Mouse (Mus musculus): ENCODE data around the gene Srxn1. TPM values are rescaled to one million over a fixed set of nuclear protein-coding genes. Genes with fewer than 3 reads are reported as not detected.

The Srxn1 gene
- total RNA-seq, 4 experiments from 2014 or later = 84.6 to 103 (median 91.5) TPM

DNA sequence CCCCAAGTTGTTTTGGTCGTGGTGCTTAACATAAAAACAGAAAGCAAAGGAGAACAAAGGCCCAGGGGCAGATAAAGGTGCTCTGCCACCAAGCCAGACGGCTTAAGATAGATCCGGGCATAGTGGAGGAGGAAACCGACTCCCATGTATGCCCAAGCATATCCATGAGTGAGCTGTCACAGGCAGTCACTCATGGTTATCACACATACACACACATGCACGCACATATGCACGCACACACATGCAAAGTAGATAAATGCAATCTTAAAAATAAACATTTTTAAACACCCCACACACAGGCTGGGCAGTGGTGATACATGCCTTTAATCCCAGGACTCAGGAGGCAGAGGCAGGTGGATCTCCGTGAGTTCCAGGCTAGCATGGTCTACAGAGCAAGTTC, 12.4 kb downstream of the Srxn1 start:
- no peak for DNase-seq (ENCODE audit: low spot score in 2 of 2)

DNA sequence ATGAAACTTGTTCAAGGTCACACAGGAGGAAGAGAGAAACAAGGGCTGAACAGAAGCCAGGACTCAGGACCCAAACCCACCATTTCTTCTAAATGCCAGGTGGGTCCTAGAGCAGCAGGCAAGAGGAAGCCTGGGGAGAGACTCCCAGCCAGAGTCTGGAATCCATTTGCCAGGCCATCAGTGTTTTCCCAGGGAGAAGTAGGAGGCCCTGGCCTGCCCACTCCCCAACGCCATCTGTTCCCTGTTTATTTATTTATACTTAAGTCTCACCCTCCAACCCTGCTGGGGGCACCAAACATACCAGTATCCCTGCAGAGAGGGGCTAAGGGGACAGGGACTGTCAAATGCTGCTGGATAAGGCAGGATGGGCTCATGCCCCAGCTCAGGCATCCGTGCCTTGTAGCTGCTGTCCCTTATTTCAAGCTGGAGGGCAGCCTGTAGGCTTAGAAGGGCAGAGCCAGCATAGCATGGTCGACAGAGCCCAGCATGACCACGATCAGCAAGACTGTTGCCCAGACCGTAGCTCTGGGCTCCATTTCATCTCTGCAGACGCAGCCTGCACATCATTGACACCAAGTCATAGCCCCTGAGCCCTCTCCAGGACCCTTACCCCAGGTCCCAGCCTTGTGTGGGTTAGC, 14.0 kb downstream of the Srxn1 start:
- DNase-seq (ENCODE audit: low spot score in 2 of 2) = no peak

DNA sequence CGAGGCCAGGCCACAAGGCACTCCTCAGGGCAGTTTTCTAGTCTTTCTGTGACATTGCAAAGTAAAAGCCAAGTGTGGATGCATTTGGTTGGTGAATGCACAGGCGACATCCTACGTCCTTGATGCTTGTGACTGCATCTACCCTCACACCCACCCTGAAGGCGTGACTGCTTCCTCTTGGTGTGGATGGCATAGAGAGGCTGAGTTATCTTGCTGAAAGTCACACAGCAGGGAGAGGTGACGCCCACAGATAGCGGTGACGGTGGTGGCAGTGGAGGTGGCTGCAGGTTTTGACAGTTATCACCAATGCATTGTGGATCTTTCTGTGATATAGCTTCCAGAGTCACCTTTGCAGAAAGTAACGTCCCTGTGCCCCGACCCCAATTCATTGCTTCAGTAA, 17.6 kb downstream of the Srxn1 start:
- peak in 1 of 2 experiments; percentile 40 for DNase-seq (ENCODE audit: low spot score in 2 of 2)

DNA sequence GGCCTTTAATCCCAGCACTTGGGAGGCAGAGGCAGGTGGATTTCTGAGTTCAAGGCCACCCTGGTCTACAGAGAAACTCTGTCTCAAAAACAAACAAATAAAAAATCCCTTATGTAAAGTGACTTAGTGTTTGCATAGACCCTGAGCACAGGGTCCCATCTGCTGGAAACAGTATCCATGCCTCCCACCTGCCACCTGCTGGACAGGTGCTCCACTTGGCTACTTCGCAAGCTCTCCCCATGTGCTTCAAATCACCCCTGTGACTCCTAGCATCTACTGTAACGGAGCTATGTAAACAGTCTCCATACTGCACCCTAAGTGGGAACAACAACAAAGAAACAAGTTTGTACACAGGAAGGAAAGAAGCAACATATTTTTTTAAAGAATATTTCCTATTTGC, 23.3 kb downstream of the Srxn1 start:
- DNase-seq (ENCODE audit: low spot score in 2 of 2) = no peak

DNA sequence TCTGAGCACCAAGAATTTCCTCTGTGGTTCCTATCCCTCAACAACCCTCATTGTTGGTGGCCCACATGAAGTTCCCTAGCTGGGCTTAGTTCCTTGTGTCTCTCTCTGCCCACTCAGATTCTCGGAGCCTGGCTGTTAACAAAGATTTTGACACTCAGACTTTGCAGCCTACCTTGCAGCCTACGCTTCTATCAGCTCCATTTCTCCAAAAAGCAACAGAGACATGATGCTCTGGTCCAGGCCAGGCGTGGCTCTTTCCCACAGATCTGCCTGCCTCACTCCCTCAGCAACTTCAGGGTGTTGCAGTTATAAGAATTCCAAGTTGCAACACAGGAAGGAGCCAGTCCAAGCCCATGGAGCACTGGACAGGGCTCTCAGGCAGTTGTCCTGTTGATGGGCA, 24.5 kb downstream of the Srxn1 start:
- peak in 1 of 2 experiments; percentile 68 for DNase-seq (ENCODE audit: low spot score in 2 of 2)

DNA sequence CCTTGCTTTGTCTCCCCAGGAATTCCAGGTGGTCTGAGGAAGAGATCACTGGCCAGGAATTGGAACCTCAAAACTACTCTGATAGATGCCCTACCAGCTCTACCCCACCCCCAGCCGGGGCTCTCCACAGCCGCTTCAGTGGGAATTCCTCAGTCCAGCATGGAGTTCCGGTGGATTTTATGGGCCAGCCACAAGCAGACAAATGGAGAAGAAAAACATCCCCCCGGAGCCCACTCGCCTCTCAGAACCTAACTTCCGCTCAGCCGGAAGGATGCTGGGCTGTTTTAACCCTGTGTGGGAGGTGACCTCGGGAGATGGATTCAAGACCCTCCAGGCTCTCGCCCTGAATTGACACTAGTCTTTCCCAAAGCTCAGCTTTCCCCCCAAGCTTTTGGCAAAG, 26.7 kb downstream of the Srxn1 start:
- no peak for DNase-seq (ENCODE audit: low spot score in 2 of 2)

DNA sequence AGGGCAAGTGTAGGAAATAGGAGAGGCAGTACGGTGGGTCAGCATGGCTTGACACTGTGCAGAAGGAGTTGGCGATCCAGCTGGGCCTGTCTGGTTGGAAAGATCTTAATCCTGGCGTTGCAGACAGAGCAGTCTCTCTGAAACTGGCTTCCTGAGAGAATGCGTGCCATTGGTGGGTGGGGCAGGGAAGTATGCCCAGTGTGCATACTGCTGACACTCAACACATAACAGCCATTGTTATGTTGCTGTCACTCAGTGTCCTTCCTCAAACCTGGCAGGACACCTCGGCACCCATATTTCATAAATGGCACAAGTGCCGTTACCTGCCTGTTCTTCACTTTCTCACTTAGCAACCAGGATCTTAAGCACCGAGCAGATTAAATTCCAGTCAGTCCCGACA, 27.4 kb downstream of the Srxn1 start:
- DNase-seq (ENCODE audit: low spot score in 2 of 2) = no peak

DNA sequence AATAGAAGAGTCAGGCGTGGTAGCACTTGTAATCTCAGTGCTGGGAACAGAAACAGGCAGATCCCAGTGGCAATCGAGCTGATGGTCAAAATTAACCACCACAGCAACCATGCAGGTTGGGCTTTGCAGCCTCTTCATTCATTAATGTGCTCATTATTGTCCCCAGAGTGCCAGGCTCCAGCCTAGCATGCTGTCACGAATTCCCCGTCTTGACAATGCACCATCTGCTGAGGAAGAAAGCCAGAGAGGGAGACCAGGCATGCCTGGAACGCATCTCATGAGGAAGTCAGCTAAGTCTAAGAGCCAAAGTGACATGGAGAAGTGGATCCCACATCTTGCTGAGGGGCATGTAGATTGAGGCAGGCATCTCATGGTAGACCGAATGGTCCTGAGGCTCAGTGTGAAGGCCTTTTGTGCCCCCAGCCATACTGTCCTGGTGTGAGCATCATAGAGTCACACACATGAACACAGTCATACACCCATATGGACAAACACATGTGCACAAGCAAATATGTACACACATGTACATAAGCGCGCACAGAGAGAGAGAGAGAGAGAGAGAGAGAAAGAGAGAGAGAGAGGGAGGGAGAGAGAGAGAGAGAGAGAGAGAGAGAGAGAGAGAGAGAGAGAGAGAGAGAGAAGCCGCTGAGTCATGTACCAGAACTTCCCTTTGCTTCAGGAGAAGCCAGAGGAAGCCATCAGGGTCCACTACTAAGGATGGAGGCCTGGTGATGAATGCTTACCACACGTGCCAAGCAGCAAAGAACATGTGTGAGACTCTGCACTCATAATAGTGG, 34.1 kb downstream of the Srxn1 start:
- no peak for DNase-seq (ENCODE audit: low spot score in 2 of 2)

DNA sequence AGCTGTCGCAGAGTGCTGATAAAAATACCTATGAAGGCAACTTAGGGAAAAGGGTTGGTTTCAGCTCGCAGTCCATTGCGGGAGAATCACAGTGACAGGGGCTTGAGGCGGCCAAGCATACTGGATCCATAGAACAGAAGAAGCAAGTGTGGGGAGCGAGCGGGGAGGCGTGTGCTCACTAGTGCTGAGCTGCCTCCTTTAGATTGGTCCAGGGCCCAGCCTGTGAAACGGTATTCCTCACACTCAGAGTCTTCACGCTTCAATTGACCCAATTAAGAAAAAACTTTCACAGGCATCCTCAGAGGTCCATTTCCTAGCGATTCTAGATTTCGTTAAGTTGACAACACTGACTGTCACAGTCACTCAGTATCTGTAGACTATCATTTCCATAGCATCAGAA, 35.6 kb downstream of the Srxn1 start:
- no peak for DNase-seq (ENCODE audit: low spot score in 2 of 2)

DNA sequence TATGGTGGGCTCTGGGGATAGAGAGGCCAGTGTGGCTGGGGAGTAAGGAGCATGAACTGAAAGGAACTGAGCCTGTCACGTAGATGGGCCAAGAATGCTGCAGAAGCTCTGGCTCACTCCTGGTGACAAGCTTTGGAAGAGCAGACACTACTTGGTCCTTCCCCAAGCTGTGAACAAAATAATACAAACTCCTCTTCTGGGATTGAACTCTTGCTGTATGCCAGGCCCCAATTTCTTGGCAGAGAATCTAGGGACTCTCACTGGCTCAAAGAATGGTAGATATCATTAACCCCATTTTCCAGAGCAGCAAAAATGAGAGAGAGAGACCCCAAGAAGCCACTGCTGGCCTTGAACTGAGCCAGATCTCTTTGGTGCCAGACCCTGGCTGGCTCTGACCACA, 36.2 kb downstream of the Srxn1 start:
- DNase-seq (ENCODE audit: low spot score in 2 of 2) = no peak

DNA sequence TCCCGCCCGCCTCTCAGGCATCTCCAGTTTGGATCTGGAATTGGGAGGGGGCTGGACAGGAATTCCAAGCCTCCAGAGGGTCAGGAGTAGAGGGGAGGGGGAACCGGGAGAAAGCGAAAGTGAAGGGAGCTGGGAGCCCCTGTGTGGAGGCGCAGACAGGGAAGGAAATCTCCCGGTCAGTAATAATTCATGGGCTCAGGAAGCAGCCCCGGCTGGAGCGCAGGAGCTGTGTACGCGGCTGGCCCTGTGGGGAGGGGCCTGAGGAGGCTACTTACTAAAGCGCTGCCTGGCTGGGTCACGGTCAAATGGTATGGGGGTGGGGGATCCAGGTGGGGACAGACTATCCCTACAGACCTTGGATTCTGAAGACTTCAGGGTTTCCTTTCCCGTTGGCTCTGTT, 36.7 kb downstream of the Srxn1 start:
- no peak for DNase-seq (ENCODE audit: low spot score in 2 of 2)

DNA sequence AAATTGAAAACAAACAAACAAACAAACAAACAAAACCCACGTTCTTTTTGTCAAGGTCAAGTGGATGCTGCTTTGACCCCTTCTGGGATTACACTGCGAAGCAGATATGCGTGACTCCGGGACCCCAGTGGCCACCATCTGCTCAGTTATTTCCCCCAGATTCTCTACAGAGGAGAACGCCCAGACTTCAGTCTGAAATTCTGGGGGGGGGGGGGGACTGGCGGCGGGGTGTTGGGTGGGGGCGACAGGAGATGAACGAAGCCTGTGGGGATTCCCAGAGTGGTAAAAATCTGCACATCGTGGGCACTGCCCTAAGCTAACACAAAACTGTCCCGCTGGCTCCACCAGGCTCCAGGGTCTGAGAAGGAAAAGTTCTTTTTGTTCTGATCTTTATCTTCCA, 37.3 kb downstream of the Srxn1 start:
- DNase-seq (ENCODE audit: low spot score in 2 of 2) = no peak

DNA sequence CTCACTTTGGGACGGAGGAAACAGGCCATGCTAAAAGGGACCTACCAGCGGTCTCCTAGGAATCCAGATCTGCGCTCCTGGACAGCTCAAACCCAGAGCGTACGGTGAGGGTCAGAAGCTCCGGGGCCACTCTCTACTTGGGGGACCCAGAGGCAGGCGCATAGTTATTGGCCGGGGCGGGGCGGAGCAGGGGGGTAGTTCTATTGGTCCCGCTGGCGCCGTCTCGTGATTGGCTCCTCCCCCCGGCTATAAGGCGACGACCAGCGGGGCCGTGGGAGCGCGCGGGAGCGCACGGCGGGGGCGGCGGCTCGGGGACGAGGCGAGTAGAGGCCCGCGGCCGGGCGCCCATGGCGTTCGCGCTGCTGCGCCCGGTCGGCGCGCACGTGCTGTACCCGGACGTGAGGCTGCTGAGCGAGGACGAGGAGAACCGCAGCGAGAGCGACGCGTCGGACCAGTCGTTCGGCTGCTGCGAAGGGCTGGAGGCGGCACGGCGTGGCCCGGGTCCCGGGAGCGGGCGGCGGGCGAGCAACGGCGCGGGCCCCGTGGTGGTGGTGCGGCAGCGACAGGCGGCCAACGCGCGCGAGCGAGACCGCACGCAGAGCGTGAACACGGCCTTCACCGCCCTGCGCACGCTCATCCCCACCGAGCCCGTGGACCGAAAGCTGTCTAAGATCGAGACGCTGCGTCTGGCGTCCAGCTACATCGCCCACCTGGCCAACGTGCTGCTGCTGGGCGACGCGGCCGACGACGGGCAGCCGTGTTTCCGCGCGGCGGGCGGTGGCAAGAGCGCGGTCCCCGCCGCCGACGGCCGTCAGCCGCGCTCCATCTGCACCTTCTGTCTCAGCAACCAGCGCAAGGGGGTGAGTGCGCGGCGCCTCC, 38.2 kb downstream of the Srxn1 start, which contains the start of gene Tcf15:
Gene Tcf15, plus strand, starts transcription at position 283 of the 879 bp plus-strand sequence.
- no peak for DNase-seq (ENCODE audit: low spot score in 2 of 2)

DNA sequence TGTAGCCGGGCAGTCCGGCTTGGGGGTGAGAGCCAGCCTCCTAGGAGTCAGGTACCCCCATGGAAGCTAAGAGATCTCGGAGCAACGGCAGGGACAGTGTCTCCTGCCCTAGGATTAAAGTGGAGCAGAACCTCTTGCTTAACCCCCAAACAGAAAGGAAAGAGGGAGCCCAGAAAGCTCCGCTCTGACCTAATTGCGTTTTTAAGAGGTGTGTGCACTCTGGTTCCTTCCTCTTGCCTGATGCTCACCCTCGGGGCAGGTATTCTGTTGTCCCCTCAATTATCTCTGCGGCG, 38.8 kb downstream of the Srxn1 start:
- DNase-seq (ENCODE audit: low spot score in 2 of 2) = no peak

DNA sequence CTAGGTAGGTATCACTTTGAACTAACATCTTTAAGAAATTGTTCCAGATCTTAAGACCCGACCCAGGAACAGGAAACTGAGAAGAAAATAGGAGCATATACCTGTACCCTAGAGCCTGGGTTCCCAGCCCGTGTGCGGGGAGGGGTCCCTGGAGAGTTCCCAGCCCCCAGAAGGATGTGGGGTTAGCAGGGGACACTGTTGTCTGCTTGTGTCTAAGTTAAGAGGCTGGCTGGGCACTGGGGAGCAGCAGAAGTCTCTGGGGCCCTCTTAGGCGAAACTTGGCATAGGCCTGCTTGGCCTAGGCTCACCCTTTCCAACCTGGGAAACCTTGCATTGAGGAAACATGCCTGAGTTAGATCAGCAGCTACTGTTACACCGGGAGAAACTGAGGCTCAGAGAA, 39.2 kb downstream of the Srxn1 start:
- no peak for DNase-seq (ENCODE audit: low spot score in 2 of 2)

DNA sequence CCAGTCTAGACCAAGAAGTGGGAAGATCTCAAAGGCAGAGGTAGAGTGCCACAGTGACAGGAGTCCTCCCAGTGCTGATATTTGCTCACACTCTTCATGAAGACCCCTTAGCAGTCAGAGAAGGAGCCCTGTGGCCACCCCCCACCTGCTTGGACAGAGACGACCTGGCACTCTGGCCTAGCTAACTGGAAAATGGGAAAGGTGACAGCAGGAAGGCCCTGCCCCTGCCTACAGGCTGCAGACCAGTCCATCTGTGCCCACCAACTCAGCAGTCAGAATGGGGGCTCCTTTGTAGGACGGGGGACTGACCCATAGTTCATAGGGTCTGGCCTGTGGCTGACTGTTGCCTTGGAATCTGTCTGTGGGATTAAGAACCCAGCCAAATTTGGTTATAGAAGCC, 40.4 kb downstream of the Srxn1 start:
- no peak for DNase-seq (ENCODE audit: low spot score in 2 of 2)

DNA sequence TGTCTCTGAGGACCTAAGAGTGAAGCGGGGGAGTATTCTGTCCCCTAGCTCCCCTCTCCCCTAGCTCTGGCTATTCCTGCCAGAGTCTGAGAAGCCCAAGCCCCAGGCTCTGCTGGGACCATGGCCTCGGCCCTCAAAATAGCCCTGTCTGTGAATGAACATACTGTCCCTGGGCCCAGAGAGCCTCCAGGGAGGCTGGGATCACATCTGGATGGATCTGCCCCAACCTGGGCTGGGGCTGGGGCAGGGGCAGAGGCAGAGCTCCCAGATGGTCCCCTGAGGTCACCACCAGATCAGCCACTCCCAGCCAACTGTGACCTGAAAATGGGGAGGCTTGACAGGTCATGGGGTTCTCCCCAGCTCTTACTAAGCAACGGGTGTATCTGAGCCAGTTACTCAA, 41.8 kb downstream of the Srxn1 start:
- no peak for DNase-seq (ENCODE audit: low spot score in 2 of 2)

DNA sequence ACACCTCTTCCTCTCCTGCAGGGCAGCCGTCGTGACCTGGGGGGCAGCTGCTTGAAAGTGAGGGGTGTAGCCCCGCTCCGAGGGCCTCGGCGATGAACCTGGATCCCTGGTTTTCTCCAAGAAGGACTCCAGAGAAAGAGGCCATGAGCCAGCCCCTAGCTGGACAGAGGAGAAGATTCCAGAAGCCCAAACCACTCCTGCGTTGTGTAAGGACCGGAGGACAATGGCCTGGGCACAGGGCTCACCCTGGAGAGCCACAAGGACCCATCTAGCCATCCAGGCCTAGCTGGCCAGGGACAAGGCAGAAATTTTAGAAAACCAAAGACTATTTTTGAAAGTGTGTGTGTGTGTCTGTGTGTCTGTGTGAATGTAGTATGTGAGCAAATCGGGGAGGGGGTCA, 43.4 kb downstream of the Srxn1 start:
- DNase-seq (ENCODE audit: low spot score in 2 of 2) = no peak

DNA sequence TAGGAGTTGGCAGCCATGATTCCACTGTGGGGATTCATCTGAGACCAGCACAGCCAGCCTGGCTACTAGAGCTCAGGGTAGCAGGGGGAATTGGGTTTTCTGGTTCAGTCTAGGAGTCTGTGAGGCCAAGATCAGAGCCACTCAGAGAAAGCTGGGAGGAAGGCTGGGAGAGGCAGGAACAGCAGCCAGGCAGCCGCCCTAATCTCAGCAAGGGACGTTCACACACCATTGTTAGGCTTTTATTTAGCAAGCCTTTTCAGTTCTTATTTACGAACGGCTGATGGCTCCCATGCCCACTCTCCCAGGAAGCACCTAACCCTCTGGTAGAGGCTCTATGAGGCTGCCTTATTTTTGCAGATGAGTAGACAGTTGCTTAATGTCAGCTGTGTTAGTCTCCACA, 44.6 kb downstream of the Srxn1 start:
- DNase-seq (ENCODE audit: low spot score in 2 of 2) = no peak

DNA sequence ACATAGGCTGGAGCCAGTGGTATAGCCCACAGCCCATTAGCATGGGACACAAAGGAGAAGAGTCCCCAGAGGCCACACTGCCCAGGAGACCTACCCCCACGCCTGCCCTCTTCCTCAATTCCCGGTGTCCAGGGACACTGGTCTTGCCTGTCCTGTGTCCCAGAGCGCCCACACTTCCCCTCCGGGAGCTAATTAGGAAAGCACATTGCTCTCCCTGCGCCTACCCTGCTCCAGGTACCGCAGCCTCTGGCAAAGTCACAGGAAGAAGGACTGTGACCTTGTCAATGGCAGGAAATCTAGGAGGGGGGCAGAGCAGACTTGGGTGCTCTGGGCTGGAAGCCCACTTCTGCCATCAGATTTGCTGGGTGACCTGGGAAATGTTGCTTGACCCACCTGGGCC, 45.1 kb downstream of the Srxn1 start:
- no peak for DNase-seq (ENCODE audit: low spot score in 2 of 2)

DNA sequence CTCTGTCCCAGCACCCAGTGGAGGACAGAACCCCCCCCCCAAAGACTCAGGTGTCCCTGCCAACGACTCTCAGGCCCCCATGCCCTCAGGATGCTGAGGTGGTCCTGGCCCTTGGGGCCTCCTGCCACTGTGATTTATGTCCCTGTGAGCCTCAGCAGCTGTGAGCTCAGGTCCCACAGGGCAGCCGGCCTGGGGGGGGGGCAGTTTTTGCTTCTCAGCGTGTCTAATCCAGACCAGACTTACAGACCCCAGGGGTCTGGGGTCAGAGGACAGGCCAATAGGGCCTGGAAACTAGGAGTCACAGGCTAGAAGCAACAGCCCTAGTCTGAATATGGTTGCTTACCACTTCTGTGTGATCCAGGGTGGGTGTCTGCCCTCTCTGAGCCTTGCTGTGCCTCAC, 48.0 kb downstream of the Srxn1 start:
- DNase-seq (ENCODE audit: low spot score in 2 of 2) = no peak

DNA sequence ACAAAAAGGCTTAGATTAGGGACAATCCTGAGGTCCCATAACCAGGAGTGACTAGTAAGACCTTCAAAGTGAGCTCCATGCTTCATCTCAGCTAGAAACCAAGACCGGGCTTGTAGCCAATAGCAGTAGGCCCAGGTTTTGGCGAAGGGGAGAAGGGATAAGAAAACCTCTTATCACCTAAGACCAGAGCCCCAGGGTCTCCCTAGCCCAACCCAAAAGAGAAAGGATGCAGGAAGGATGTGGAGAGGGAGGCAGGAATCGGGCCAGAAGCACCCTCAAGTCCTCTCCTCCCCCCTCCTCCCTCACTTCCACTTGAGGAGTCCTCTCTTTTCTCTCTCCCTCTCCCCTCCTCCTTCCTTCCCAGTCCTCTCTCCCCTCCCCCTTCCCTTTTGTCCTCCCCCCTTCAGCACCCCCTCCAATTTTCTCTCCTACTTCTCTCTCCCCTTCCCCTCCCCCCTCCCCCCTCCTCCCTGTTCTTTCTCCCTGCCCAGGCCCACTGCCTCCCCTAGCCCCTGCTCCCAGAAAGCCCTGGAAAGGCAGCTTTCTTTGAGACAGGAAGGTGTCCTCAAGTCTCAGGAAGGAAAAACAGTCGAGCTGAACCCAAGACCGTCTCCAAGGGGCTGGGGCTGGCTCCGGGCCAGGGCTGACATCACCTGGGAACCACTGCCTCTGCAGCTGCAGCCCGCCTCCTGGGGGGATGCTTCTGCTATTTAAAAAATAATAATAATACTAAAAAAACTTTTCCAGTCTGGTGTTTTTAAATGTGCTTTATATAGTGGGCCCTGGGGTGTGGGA, 50.3 kb downstream of the Srxn1 start:
- no peak for DNase-seq (ENCODE audit: low spot score in 2 of 2)
